Mouse (Mus musculus) bone marrow macrophage, adult 2 months (primary cell): ENCODE measurements around the gene Traf5. TPM values are rescaled to one million over a fixed set of nuclear protein-coding genes. Genes with fewer than 3 reads are reported as not detected.

ENCODE experiments used
- H3K27ac ChIP-seq: 2 replicates; pipeline ENCODE4 v1.5.1; 2012; ENCODE audit warnings: low read depth, low read length; ENCODE audit not compliant: insufficient read depth
- H3K4me1 ChIP-seq: 2 replicates; pipeline ENCODE4 v1.6.1; 2012; ENCODE audit warnings: low read length; ENCODE audit not compliant: control insufficient read depth, insufficient read depth
- H3K4me3 ChIP-seq: 2 replicates; pipeline ENCODE4 v1.5.1; 2012; ENCODE audit warnings: mild to moderate bottlenecking, low read length, moderate library complexity; ENCODE audit not compliant: insufficient read depth
- CTCF ChIP-seq: IDR thresholded peaks from 2 replicates; pipeline ENCODE4 v1.5.1; 2012; ENCODE audit warnings: low read depth, mild to moderate bottlenecking, low read length, moderate library complexity
- POLR2A ChIP-seq: IDR thresholded peaks from 2 replicates; pipeline ENCODE4 v1.6.1; 2012; ENCODE audit warnings: mild to moderate bottlenecking, low read depth, low read length, borderline replicate concordance
- polyA plus RNA-seq: library from polyadenylated mRNA; stranded (reverse); fragments of >200 nt; gene quantifications from 2 replicates; pipeline ENCODE4 v1.2.4, GENCODE M21; 2012; ENCODE audit not compliant: missing spikeins, insufficient read depth, insufficient read length

The Traf5 gene
- polyA plus RNA-seq, 1 experiment, result 27.2 TPM

DNA sequence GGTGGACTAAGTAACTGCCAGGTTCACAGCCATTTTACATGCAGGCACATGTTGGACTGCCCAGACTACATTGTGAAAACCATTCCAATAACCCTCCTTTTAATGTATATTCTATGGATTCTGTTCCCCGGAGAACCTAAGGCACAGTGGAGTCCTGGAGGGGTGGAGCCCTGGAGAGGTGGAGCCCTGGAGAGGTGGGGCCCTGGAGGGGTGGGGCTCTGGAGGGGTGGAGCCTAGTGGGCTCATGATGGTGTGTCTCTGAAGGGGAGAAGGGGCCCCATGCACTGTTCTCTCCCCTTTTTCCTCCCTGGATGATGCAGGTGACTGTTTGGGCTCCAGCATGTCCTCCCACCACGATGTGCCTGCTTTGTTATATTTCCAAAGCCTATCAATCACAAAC lies 24.2 kb downstream of the Traf5 start:
- H3K27ac ChIP-seq, result no peak overlapping the region
- TF ChIP-seq POLR2A (no peak), CTCF (no peak)
- peaks cover 13% of the 10 kb centered on the region for H3K4me1 ChIP-seq
- H3K4me3 ChIP-seq, result no peak overlapping the region

DNA sequence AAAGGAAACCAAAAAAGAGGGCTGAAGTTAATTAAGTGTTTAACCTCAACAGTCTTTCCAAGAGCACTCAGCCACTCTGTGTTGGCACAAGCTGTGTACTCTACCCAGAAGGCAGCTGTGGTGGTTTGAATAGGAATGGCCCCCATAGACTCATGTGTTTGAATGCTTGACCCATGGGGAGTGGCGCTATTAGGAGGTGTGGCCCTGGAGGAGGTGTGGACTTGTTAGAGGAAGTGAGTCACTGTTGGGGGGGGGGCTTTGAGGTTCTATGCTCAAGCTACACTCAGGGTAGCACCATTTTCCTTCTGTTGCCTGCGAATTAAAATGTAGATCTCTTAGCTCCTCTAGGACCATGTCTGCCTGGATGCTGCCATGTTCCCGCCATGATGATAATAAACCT lies 25.4 kb downstream of the Traf5 start:
- Histone ChIP-seq H3K4me3 (no peak overlapping the region), H3K27ac (no peak overlapping the region), H3K4me1 (peaks cover 16% of the 10 kb centered on the region)
- TF ChIP-seq POLR2A (no peak), CTCF (no peak)

DNA sequence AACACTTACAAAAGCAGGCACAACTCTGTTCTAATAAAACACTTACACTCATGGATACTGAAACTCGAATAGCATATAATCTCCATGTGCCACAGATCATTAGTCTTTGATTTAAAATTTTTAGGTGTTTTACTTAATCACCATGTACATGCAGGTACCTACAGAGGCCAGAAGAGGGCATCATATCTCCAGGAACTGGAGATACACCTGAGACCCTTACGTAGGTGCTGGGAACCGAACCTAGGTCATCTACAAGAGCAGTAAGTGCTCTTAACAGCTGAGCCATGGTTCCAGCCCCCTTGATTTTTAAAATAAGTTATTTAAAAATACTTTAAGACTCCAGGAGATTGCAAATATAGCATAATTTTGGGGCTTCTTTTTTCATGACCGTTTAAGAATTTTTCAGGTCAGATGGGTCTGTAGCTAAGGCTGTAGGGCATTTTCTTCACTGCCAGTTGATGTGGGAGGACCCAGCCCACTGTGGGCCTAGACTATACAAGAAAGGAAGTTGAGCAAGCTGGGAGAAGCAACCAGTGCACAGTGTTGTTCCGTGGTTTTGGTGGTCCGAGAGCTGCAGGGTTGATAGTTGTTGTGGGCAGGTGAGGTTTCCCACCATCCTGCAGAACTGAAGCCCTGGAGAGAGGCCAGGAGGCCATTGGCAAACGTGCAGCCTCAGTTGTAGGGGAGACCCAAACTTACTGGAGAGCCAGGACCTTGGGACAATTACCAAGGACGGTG lies 29.0 kb downstream of the Traf5 start:
- Histone ChIP-seq H3K4me1 (peaks cover 8% of the 10 kb centered on the region), H3K27ac (no peak overlapping the region), H3K4me3 (no peak overlapping the region)
- no peak for TF ChIP-seq POLR2A
- no peak for TF ChIP-seq CTCF

DNA sequence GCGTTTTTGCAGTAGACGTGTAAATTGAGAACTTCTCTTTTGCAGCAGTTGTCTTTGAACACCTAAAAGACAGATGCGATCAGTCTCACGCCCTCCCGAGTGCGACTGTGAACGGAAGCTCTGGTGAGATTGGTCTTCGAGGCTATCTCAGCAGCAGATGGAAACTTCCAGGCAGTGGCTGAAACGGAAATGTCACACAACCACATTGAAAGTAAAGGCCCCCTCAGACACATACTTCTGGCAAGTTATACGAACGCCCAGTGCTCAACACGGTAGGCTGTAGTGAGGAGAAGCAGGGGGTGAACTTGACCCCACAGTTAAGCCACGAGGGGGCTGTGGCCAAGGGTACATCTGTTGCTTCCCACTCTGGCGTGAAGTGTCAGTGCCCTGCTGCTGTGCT lies 29.7 kb downstream of the Traf5 start:
- Histone ChIP-seq H3K27ac (no peak overlapping the region), H3K4me1 (peaks cover 8% of the 10 kb centered on the region), H3K4me3 (no peak overlapping the region)
- TF ChIP-seq CTCF, result no peak
- no peak for TF ChIP-seq POLR2A

DNA sequence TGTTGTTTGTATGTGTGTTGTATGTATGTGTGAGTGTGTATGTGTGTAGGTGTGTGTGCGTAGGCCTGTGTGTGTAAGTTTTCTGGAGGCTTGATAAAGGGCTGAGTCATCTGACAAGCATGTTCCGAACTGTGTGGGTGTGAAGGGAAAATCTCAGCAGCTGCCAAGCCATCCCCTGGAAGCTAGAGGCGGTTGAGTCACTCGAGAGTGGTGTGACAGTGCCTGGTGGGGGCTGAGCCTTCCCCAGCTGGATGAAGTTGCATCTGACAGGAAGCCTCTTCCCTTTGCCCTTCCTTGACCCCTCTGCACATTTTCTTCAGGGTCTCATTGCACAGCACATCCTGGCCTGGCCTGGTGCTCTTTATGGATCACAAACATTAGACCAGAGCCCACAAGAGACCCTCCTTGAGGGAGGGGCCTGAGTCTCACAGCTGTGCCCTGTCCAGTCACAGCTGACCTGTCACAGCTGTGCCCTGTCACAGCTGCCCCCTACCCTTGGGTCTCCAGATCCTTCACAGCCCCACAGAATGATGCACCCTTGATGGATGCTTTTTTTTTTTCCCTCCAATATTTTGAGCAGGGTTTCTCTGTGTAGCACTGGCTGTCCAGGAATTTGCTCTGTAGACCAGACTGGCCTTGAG lies 30.6 kb downstream of the Traf5 start:
- H3K4me3 ChIP-seq, result no peak overlapping the region
- H3K4me1 ChIP-seq, result peaks cover 8% of the 10 kb centered on the region
- no peak overlapping the region for H3K27ac ChIP-seq
- no peak for TF ChIP-seq POLR2A
- no peak for TF ChIP-seq CTCF

DNA sequence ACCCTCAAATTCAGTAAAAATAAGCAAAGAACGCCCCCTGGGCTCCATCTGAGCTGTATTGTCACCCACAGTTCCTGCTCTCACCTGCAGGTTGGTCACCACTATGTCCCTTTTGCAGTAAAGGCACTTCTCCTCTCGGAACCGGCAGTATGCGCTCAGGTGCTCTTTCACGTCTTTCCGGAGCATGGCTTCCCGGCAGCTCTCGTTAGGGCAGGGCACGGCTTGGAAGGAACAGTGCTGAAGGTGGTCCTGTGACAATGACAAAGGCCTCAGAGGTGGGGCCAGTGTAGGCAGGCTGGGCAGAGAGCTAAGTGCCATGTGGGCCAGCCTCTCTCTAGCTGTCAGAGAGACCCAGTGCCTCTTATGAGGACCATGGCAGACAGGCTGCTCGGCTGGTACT lies 33.4 kb downstream of the Traf5 start:
- Histone ChIP-seq H3K4me1 (peaks cover 14% of the 10 kb centered on the region), H3K4me3 (no peak overlapping the region), H3K27ac (no peak overlapping the region)
- no peak for TF ChIP-seq POLR2A
- no peak for TF ChIP-seq CTCF

DNA sequence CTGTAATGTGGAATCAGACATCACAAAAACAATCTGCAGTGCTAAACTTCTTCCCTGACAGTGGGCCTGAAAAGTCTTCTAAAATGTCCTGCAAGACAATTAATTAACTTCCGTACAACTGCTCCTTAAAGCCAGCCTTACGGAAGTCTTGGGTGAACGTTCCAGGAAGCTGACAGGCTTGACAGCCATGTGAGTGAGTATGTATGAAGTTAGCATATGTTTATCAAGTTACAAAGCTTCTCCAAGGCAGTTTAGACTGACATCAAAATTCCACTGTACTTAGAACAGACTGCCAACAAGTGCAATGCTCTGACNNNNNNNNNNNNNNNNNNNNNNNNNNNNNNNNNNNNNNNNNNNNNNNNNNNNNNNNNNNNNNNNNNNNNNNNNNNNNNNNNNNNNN lies 38.6 kb downstream of the Traf5 start:
- TF ChIP-seq CTCF (no peak), POLR2A (no peak)
- Histone ChIP-seq H3K4me3 (no peak overlapping the region), H3K27ac (no peak overlapping the region), H3K4me1 (peaks cover 5% of the 10 kb centered on the region)

DNA sequence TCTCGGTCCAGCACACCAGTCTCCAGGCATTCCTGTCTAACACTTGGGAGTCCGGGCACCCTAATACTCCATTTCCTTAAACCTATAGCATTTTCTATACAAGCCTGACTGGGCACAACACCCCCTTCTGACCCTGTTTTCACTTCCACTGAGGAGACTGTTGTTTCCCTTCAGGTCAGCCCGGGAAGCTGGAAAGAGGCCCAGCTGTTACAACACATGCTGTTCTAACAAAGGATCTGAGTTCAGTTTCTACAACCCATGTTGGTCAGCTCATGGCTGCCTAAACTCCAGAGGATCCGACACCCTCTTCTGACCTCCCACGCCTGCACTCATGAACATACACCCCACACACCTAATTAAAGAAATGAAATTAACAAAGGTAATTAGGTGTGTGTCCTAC lies 39.4 kb downstream of the Traf5 start:
- TF ChIP-seq POLR2A (no peak), CTCF (no peak)
- peaks cover 5% of the 10 kb centered on the region for H3K4me1 ChIP-seq
- H3K27ac ChIP-seq, result no peak overlapping the region
- H3K4me3 ChIP-seq, result no peak overlapping the region

DNA sequence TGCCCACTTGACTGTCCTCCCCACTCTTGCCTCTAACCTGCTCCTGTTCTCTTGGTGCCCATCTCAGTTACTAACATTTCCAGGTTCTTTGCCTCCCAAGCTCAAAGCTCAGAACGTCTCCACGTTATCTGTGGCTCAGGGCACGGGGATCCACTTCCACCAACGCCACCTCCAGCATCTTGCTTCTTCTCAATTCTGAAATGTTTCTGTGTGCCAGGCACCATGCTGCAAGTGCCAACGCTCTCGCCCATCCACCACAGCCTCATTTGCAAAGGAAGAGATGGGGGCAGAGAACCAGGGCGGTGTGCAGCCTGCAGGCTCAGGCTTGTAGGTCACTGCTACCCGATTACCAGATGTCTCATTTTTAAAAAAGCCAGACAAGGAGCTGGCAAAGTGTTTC lies 39.9 kb downstream of the Traf5 start:
- no peak overlapping the region for H3K27ac ChIP-seq
- no peak overlapping the region for H3K4me3 ChIP-seq
- TF ChIP-seq CTCF (no peak), POLR2A (no peak)
- H3K4me1 ChIP-seq, result peaks cover 5% of the 10 kb centered on the region

DNA sequence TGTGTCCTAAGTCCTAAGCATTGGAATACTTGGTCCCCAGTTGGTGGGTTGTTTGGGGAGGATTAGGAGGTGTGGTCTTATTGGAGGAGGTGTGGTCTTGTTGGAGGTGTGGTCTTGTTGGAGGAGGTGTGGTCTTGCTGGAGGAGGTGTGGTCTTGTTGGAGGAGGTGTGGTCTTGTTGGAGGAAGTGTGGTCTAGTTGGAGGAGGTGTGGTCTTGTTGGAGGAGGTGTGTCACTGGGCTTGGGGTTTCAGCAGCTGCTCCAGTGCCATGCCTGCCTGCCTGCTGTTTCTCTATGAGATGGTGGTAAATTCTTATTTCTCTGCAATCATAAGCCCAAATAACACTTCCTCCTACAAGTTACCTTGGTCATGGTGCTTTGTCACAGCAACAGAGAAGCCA lies 93.3 kb downstream of the Traf5 start:
- Histone ChIP-seq H3K4me3 (no peak overlapping the region), H3K27ac (no peak overlapping the region), H3K4me1 (no peaks in the 10 kb centered on the region)
- TF ChIP-seq POLR2A, result no peak
- no peak for TF ChIP-seq CTCF
